Mouse (Mus musculus): Measurements from ENCODE around the gene Tram1l1. TPM values are rescaled to one million over a fixed set of nuclear protein-coding genes. Genes with fewer than 3 reads are reported as not detected.

Gene Tram1l1
- polyA plus RNA-seq, 1 experiment from 2014 or later = not detected

GRCm38 (mm10) chr3:124372031-124372430 lies 51.4 kb downstream of the Tram1l1 start:
- TF ChIP-seq CTCF (IDR thresholded peaks at IDR 0.05) = no peak
- CTCF ChIA-PET = interaction anchor here (1.6 kb wide), 1 partner anchor 10 kb away, joined by 4 read pairs; no protein-coding TSS in a partner anchor
- ATAC-seq (peak; percentile 17), DNase-seq (ENCODE audit: low read depth, low spot score) (no peak)
- no peaks in the 10 kb centered on the region for H3K27me3 ChIP-seq
- POLR2A ChIA-PET = no interaction called here
- in situ Hi-C loops (cut with MboI; ENCODE audit: low pct_unique_long_range_greater_than_20kb) = no loop called here

Other genes starting within 250 kb of the Tram1l1 start
- not detected for gene 1700006A11Rik, start 105.2 kb downstream of the Tram1l1 start, polyA plus RNA-seq (2021)